Mouse (Mus musculus) layer of hippocampus, adult 9-10 months (tissue): ENCODE results near the gene Aff4.

Experiments used
- DNase-seq: peaks from one replicate; pipeline ENCODE4 v3.0.0; 2022; ENCODE audit warnings: low spot score

The Aff4 gene

DNA sequence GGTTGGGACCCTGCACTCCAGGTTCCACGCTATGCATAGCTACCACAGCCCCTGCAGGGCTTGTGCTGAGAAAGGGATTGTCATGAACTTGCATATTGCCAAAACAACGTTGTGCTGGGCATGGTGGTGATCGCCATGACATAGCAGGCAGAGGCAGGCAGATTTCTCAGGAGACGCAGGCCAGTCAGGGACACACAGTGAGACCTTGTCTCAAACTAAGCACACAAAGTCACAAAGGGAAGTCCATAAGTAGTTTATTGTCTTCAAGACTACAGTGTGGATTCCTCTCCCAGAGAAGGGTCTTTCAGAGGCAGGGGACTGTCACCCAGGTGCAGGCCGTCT lies 78.1 kb downstream of the Aff4 start:
- DNase-seq = no peak

DNA sequence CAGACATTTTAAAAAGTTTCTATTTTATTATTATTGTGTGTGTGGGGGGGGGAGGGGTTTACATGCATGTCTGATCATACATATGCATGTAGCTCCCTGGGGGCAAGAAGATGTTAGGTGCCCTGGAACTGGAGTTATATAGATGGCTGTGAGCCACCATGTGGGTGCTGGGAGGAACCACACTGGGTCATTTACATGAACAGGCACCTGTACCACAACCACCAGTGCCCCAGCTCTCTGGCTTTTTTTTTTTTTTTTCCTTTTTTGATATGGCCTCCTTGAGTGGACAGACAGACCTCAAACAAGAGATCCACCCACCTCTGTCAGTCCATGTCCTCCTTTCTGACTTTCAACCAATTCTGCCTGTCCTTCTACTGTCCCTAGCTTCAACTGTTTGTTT lies 78.5 kb downstream of the Aff4 start:
- DNase-seq = no peak

- DNase-seq = peak; percentile 26
Observed at GRCm38 (mm10) chr11:53430300-53430669, 79.7 kb downstream of the Aff4 start.

DNA sequence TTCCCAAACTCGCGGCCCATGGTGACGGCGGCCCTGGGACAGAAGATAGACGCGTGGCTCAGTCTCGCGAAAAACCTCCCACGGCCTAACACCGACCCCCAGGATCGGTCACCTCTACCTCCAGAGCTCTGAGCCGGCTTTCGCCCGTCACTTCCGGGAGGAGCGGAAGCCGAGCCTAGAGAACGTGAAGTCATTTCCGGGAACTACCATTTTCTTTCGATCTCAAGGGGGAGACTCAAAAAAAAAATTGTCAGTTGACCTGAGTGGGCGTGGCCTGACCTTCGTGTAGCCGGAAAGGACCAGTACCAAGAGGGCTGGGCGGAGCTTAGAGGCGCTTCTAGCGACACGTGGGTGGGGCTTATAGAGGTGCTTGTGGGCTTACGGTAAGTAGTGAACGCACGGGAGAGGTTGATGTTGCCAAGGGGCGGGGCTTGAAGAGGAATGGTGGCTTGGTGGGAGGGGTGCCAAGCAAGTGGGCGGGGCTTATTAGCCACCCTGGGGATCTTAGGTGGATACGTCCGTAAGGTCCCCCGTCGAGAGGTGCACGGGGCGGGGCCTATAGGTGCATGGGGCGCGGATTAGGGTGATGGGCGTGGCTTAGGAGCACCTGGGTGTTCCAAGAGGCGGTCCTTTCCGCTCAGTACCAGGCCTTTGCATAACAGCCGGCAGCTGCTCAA lies 80.2 kb downstream of the Aff4 start, which contains the start of the genes Uqcrq and Gdf9:
Gene Uqcrq, minus strand, starts transcription at position 162 of the 677 bp plus-strand sequence.
Gene Gdf9, plus strand, starts transcription at position 354 of the 677 bp plus-strand sequence.
- DNase-seq = peak; percentile 99

GRCm38 (mm10) chr11:53431347-53432056 lies 80.9 kb downstream of the Aff4 start:
- DNase-seq = no peak

DNA sequence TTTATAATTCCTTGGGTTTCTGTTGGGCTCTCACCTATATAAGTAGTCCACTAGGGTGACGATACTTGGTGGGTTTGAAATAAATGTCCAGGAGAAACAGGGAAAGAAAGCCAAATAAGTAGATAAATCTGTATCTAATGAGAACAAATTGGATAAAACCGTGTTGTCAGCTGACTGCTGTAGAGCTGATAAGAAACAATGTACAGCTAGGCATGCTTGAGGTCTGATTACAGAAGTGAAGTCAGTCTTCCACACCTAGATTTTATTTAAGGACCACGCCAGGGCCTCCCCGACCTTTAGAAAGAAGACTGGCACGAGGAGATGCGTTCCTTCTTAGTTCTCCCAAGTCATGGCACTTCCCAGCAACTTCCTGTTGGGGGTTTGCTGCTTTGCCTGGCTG lies 82.4 kb downstream of the Aff4 start:
- DNase-seq = no peak

- DNase-seq = no peak
Observed at GRCm38 (mm10) chr11:53435504-53435903, 84.9 kb downstream of the Aff4 start.

DNA sequence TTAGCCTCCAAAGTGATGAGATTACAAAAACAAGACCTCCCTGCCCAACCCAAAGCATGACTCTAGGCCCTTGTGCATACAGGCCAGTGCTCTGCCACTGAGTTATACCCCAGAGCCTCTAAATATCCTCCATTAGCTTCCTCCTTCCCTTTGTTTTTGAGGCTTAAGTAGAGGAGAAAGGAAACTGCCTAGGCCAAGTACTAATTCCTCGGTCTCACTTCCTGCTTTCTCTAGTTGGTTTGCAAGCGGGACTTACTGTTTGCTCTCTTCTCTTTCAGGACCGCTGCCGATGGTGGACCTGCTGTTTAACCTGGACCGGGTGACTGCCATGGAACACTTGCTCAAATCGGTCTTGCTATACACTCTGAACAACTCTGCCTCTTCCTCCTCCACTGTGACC lies 85.7 kb downstream of the Aff4 start:
- DNase-seq = no peak

GRCm38 (mm10) chr11:53441921-53442320 lies 91.3 kb downstream of the Aff4 start:
- no peak for DNase-seq

GRCm38 (mm10) chr11:53443861-53444260 lies 93.2 kb downstream of the Aff4 start:
- DNase-seq = peak; percentile 36

GRCm38 (mm10) chr11:53445562-53445961 lies 94.9 kb downstream of the Aff4 start:
- no peak for DNase-seq

DNA sequence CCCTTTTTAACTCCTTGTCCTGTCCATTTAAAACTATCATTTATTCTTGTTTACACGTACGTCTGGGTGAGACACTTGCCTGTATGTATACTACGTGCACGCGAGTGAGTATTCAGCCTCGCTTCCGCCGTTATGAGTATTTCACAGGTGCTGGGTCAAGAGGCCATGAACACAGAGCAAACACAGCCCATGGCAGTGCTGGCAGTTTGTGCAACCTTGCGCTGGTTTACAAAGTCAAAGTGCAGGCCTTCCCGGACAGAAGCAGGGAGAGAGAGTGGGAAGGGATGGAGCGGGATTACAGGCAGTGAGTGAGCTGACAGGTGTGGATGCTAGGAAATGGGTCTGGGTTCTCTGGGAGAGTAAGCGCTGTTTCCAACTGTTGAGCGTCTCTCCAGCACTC lies 95.5 kb downstream of the Aff4 start:
- no peak for DNase-seq

DNA sequence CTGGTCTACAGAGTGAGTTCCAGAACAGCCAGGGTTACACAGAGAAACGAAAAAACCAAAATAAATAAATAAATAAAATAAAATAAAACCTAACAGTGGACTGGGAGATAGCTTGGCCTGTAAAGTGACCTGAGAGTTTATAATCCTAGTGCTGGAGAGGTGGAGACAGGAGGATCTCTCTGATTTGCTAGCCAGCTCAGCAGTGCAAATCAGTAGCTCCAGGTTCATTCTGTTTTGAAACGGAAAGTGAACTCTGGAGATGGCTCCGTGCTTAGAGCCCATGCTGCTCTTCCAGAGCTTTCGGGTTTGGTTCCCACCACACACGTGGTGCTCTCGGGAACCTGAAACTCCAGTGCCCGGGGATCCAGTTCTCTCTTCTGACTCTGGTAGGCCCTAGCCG lies 97.4 kb downstream of the Aff4 start:
- DNase-seq = no peak

- no peak for DNase-seq
Observed at GRCm38 (mm10) chr11:53448529-53448928, 97.9 kb downstream of the Aff4 start.

GRCm38 (mm10) chr11:53450070-53450705 lies 99.6 kb downstream of the Aff4 start:
- no peak for DNase-seq

- no peak for DNase-seq
Observed at GRCm38 (mm10) chr11:53451361-53451760, 100.7 kb downstream of the Aff4 start.

- no peak for DNase-seq
Observed at GRCm38 (mm10) chr11:53452396-53452795, 101.8 kb downstream of the Aff4 start.

DNA sequence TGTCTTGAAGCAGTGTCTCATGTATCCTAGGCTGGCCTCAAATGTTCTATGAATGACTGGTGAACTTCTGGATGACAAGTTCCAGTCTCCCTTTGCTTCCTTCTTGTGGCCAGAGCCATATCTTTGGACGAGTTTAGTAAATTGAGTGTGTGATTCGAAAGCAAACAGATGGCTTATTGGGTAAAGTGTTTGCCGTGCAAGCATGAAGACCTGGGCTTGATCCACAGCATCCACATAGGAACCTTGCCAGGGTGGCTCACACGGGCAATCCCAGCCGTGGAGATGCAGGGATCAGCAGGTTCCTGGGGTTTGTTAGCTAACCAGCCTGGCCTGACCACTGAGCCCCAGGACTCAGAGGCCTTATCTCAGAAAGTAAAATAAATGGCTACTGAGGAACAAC lies 102.4 kb downstream of the Aff4 start:
- DNase-seq = no peak

GRCm38 (mm10) chr11:53456474-53457371 lies 106.1 kb downstream of the Aff4 start, which contains the start of the genes Gm10447 and Shroom1:
Gene Gm10447 (minus strand): TSS chr11:53457110.
Gene Shroom1 (plus strand): TSS chr11:53457205.
- DNase-seq = no peak

GRCm38 (mm10) chr11:53457372-53457954 lies 106.8 kb downstream of the Aff4 start:
- DNase-seq = no peak

DNA sequence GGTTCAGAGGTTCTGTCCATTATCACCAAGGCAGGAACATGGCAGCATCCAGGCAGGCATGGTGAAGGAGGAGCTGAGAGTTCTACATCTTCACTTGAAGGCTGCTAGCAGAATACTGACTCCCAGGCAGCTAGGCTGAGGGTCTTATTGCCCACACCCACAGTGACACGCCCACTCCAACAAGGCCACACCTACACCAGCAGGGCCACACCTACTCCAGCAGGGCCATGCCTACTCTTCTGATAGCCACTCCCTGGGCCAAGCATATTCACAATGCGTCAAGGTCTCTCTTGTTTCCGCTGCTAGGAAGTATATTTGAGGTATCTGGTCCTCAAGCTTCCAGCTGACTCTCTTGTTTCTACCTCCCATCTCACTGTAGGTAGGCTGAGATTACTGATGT lies 108.4 kb downstream of the Aff4 start:
- no peak for DNase-seq

- DNase-seq = no peak
Observed at GRCm38 (mm10) chr11:53460192-53460591, 109.6 kb downstream of the Aff4 start.
